Mouse (Mus musculus) gastrocnemius, postnatal 25 days (tissue): ENCODE measurements around the gene Zfp809. TPM values are rescaled to one million over a fixed set of nuclear protein-coding genes. Genes with fewer than 3 reads are reported as not detected.
"Not testable (repeated sequence)": the region's sequence is repeated elsewhere in the genome, so short reads cannot be mapped to it uniquely, and the experiment has no call there.

ENCODE experiments used
- DNase-seq: peaks from one replicate; pipeline ENCODE4 v3.0.0; 2022
- long read RNA-seq, 2 experiments: library from polyadenylated mRNA; stranded (forward); transcript quantifications; one replicate each; pipeline ENCODE4 v2.0.0; 2021
- total RNA-seq, 2 experiments: library from RNA; stranded (reverse); gene quantifications; 1 replicate in 1 of 2; 2 replicates in 1 of 2; pipeline ENCODE4 v1.2.3; 2021

Gene Zfp809
- 1 to 10 TPM; 6.6 to 7.9 TPM for total RNA-seq
- long read RNA-seq, experiment 1: 0 reads
- long read RNA-seq, experiment 2, partial matches to known transcripts: 0 of 2 reads
- long read RNA-seq, experiment 2, other reads (novel, unspliced or antisense): 0 of 2 reads

- peak; percentile 97 for DNase-seq
These were observed at the start of gene Zfp809 for GRCm38 (mm10) chr9:22225581-22226388. TSS of gene Zfp809 (plus strand) at chr9:22225714.

- peak; percentile 19 for DNase-seq
These were observed 37.4 kb upstream of the Zfp809 start, which contains the start of gene Zfp872 for GRCm38 (mm10) chr9:22188025-22188611. TSS of gene Zfp872 (plus strand) at chr9:22188090.

DNA sequence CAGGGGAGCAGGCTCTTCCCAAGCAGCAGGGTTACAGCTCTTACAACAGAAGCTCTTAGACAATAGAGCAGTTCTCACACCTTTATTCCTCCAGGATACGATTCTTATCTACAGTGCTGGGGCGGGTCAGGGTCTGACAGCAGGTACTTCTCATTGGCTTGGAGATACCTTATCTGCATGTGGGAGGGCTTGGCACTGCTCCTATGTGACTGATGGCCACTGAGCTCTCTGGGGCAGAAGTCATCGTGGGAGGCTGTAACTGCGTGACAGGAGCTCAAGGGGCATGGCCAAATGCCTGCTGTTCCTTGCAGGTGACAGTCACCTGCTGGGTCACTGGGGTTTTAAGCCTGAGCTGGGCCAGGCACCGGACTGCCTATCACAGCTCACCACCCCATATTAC lies 29.1 kb upstream of the Zfp809 start:
- no peak for DNase-seq

GRCm38 (mm10) chr9:22213785-22214194 lies 11.7 kb upstream of the Zfp809 start:
- DNase-seq: no peak

- DNase-seq: no peak
These were observed 11.0 kb upstream of the Zfp809 start for GRCm38 (mm10) chr9:22214549-22214948.

DNA sequence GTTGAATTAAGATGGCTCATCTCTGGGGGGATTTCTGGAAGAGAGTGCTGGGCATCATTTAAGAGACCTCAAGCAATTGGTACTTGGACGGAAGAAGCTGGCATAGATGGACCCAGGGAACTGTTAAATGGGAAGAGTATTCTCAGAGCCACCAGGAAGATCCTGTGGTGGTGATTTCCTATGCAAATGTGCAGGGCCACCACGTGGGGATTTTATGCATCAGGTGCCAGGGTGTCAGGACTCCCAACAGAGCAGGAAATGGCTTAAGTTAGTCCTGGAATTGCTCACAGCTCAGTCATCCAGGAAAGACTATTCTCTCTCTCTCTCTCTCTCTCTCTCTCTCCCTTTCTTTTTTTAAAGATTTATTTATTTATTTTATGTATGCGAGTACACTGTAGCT lies 8.8 kb upstream of the Zfp809 start:
- DNase-seq: no peak

DNA sequence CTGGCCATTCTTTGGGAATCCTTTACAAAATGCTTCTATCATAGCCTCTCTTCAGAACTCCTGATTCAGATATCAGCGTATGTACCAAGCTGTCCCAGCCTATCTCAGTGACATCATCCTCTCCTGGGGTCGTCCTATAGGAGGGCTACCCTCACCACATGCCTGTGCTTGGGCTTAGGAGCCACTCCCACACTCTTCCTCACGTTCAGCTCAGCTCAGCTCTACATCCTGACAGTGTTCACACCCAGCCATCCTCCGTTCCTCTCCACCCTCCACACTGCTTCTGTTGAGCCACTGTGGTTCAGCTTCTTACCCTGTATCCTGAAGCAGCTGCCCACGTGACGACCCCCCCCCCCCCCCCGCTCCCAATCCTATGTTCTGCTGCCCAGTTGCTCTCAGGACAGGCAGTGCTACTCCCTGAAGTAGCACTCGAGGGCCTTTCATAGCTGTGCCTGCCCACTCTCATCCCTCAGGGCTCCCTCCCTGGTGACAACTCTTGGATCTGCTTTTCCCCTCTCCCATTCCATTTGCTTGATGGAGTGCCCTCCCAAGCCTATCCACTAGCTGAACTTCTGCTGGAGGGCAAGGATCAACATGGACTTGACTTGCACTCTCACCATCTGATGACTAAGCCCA lies 7.5 kb upstream of the Zfp809 start:
- no peak for DNase-seq

- no peak for DNase-seq
These were observed 1.4 kb upstream of the Zfp809 start for GRCm38 (mm10) chr9:22224066-22224465.

DNA sequence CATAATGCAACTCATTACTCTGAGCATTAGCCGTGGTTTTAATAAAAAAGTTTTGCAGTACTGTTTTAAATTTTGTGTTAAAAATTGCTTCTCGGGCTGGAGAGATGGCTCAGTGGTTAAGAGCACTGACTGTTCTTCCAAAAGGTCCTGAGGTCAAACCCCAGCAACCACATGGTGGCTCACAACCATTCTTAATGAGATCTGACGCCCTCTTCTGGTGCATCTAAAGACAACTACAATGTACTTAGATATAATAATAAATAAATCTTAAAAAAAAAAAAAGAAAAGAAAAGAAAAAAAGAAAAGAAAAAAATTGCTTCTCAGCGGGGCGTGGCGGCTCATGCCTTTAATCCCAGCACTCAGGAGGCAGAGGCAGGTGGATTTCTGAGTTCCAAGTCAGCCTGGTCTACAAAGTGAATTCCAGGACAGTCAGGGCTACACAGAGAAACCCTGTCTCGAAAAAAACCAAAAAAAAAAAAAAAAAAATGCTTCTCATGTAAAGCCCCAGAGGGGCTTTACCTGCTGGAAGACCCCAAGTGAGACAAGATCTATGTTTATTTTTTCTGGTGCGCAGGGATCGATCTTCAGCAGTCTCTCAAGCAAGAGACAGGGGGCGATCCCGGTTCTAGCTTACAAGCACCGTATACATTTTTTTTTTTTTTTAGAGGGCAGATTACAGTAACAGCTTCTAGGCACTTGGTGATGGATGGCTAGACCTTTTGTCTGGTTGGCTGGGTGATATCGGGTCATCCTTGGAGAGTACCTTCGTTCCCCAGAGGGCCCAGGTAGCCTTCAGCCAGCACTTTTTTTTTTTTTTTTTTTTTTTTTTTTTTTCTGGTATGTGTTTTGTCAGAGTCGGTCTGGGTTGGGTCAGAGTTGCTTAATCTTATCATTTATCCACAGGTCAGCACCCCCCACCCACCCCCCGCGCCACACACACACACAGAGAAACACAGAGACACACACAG lies 694 bp upstream of the Zfp809 start:
- DNase-seq: no peak

GRCm38 (mm10) chr9:22226389-22226673 lies 817 bp downstream of the Zfp809 start:
- DNase-seq: not testable (repeated sequence)

DNA sequence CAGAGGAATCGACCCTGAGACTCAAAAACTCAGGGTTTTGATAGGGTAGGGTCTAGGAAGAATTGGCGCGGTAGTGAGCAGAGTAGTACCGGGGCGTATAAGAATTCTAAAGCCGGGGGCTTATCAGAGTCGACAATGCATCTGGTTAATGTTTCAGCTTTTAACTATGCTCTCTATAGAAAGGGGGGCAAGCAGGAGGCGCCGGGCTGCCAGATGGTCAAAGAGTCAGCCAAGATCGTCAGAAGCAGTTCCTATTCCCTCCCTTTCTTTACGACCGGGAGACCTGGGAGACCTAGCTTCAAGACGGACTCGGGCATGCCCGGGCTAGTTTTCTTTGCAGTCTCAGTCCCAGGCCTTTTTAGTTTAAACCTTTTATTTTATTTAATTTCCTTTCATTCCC lies 1.3 kb downstream of the Zfp809 start:
- DNase-seq: peak; percentile 6

GRCm38 (mm10) chr9:22229386-22230026 lies 4.0 kb downstream of the Zfp809 start:
- no peak for DNase-seq

GRCm38 (mm10) chr9:22230061-22230460 lies 4.5 kb downstream of the Zfp809 start:
- no peak for DNase-seq

DNA sequence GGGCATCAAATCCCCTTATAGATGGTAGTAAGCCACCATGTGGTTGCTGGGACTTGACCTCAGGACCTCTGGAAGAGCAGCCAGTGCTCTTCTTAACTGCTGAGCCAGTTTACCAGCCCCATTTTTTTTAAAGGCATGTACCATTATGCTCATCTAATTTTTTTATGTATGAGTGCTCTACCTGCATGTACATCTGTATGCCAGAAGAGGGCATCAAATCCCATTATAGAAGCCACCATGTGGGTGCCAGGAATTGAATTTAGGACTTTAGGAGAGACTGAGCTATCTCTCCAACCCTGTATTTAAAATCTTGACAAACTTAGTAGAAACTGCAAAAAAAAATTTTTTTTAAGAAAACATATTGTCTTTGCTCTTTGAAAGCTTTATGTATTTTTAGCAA lies 5.0 kb downstream of the Zfp809 start:
- no peak for DNase-seq

- DNase-seq: no peak
These were observed 14.5 kb downstream of the Zfp809 start for GRCm38 (mm10) chr9:22240001-22240400.

DNA sequence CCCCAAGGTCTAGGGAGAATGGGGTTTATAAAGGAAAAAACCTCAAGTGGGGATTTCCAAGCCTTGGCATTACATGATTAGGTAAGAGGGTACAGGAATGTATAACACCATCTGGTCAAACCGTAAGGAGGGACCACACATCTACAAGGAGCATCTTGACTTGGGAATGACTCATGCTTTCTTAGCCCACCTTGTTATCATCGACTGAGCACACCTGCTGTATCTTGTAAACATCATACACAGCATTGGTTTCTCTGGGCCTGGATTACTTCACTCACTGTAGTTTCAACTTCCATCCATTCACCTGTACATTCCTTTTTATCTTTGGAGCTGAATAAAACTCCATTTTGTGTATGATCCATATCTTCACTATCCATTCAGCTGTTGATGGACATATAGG lies 18.7 kb downstream of the Zfp809 start:
- no peak for DNase-seq

GRCm38 (mm10) chr9:22256579-22256978 lies 31.1 kb downstream of the Zfp809 start:
- no peak for DNase-seq

DNA sequence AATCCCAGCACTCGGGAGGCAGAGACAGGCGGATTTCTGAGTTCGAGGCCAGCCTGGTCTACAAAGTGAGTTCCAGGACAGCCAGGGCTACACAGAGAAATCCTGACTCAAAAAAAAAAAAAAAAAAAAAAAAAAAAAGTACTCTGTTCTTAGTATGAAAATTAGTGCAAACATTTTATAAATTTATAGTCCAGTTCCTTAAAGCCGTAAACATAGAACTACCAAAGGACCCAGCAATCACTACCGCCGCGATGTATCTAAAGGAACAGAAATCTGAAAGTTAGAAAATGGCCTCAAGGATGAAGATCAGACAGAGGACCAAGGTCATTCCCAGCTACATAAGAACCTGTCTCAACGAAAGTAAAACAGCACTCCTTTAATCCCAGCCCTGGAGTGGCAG lies 33.3 kb downstream of the Zfp809 start:
- DNase-seq: no peak

DNA sequence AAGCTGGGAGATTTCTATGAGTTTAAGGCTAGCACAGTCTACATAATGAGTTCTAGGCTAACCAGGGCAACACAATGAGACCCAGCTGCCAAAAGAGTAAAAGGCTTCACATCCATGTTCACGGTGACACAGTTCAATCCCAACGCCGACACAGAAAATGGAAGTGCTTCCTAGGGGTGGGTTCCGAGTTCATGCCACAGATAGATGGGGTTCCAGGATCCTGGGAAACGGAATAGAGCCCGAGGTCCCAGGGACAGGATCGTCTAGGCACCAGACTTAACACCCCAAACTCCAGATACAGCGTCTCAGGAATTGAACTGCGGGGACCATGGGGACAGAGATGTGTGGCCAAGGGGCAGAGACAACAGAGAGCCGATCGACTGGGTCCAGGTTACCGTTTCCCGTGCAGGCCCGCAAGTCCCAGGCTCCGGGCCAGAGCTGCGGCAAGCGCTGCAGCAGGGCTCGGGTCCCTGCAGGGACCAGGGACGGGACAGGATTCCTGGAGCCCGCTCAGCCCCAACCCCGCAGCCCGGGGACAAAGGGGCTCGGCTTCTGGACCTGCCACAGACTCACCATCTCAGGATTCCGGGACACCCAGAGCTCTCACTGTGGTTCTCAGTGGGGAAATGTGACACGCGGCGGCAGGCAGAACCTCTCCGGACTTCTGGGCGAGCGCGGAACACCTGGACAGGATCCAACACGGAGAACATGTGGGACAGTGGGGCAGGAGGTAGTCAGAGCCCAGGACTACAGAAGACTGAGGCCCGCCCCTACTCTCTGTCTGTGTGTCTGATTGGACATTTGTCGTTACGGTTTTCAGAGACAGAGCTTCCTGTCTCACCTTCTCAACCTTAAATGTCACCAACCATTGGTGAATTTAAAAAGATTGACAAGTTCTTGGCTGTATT lies 33.9 kb downstream of the Zfp809 start, which contains the start of gene Zfp599:
TSS of gene Zfp599 (minus strand) at position 712 of the 908 bp plus-strand sequence.
- DNase-seq: peak; percentile 24

GRCm38 (mm10) chr9:22260092-22260422 lies 34.5 kb downstream of the Zfp809 start:
- DNase-seq: no peak
